Comparison of ENCODE assay signal across 8 mouse cellular contexts in the genomic region with DNA sequence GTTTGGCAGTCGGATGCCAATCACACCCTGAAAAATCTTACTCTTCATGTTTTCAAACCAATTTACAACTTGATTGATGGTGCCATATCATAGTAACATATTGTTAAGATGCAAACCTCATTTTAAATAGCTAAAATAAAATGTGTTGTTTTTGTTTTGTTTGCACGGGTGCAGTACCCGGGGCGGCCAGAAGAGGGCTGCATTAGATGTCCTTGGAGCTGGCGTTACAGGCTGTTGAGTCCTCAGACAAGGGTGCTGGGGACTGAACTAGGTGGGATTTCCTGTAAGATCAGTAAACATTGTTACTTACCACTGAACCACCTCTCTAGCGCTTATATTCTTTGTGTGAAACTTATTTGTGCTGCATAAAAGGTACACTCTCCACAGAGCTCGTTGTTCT.
DNase-seq lines count a peak whose midpoint lies in the region; ATAC-seq and TF ChIP-seq lines count a peak whose summit lies in the region.

No protein-coding gene starts in this region.

- H3K4me3 ChIP-seq in hindbrain, embryonic 11.5 days (ENCODE audit: low read depth, low read length) = no peak overlapping the region
- H3K4me3 ChIP-seq in hindbrain, embryonic 14.5 days (replicated peaks; ENCODE audit: low read length) = no peak overlapping the region
- no peak overlapping the region for H3K4me3 ChIP-seq in ES-Bruce4 (ENCODE audit: low read depth, low read length)
- no peak overlapping the region for H3K4me3 ChIP-seq in cortical plate, adult 2 months (ENCODE audit: insufficient read depth, low read length)
- no peak overlapping the region for H3K4me3 ChIP-seq in neural tube, embryonic 15.5 days (replicated peaks)

- H3K36me3 ChIP-seq in hindbrain, embryonic 11.5 days (ENCODE audit: control insufficient read depth, insufficient read depth, low read length) = no peaks in the 10 kb centered on the region
- H3K36me3 ChIP-seq in hindbrain, embryonic 14.5 days (replicated peaks; ENCODE audit: control insufficient read depth, insufficient read depth) = no peaks in the 10 kb centered on the region
- H3K36me3 ChIP-seq in ES-Bruce4 (ENCODE audit: control insufficient read depth, insufficient read depth, low read length, poor library complexity, severe bottlenecking) = no peaks in the 10 kb centered on the region
- no peaks in the 10 kb centered on the region for H3K36me3 ChIP-seq in neural tube, embryonic 15.5 days

- TF ChIP-seq CTCF in ES-Bruce4 (IDR thresholded peaks at IDR 0.05; ENCODE audit: low read depth, low read length) = peak; percentile 66
- TF ChIP-seq CTCF in cortical plate, adult 2 months (IDR thresholded peaks at IDR 0.05; ENCODE audit: extremely low read depth, insufficient read depth, low read length) = peak; percentile 21; the same call in 1 of the 2 replicates

- WGBS in hindbrain, embryonic 11.5 days = 28% methylated on average over 7 of the region's 7 CpGs
- 33% methylated on average over 7 of the region's 7 CpGs for WGBS in hindbrain, embryonic 14.5 days
- WGBS in neural tube, embryonic 15.5 days = 34% methylated on average over 7 of the region's 7 CpGs

- peaks cover 15% of the 10 kb centered on the region for H3K27me3 ChIP-seq in hindbrain, embryonic 11.5 days (ENCODE audit: control insufficient read depth, insufficient read depth, low read length)
- H3K27me3 ChIP-seq in hindbrain, embryonic 14.5 days (ENCODE audit: control insufficient read depth, insufficient read depth, low read length) = peaks cover 24% of the 10 kb centered on the region
- H3K27me3 ChIP-seq in ES-Bruce4 (ENCODE audit: control insufficient read depth, insufficient read depth, low read length, poor library complexity, severe bottlenecking) = no peaks in the 10 kb centered on the region; the same call in 1 of the 2 replicates
- peaks cover 17% of the 10 kb centered on the region for H3K27me3 ChIP-seq in neural tube, embryonic 15.5 days (replicated peaks)

- H3K27ac ChIP-seq in hindbrain, embryonic 11.5 days (ENCODE audit: low read depth, low read length) = no peak overlapping the region
- no peak overlapping the region for H3K27ac ChIP-seq in hindbrain, embryonic 14.5 days
- no peak overlapping the region for H3K27ac ChIP-seq in ES-Bruce4 (ENCODE audit: insufficient read depth, low read length)
- H3K27ac ChIP-seq in cortical plate, adult 2 months (ENCODE audit: insufficient read depth, low read length) = no peak overlapping the region
- H3K27ac ChIP-seq in neural tube, embryonic 15.5 days (replicated peaks) = no peak overlapping the region

- peak; percentile 70 for DNase-seq in hindbrain, embryonic 11.5 days (ENCODE audit: low spot score)
- DNase-seq in hindbrain, embryonic 14.5 days (ENCODE audit: low spot score) = no peak
- DNase-seq in A20 (ENCODE audit: low read depth, low spot score) = peak; percentile 67
- DNase-seq in lung, postnatal 10 days = peak; percentile 40
- DNase-seq in thymus, postnatal 4 days = peak; percentile 79

- TF ChIP-seq POLR2A in ES-Bruce4 (IDR thresholded peaks at IDR 0.05; ENCODE audit: insufficient read depth, low read length) = no peak
- no peak for TF ChIP-seq POLR2A in cortical plate, adult 2 months (IDR thresholded peaks at IDR 0.05; ENCODE audit: extremely low read depth, insufficient read depth, low read length)

- H3K9me3 ChIP-seq in hindbrain, embryonic 11.5 days (ENCODE audit: control insufficient read depth, low read length) = no peaks in the 10 kb centered on the region
- no peaks in the 10 kb centered on the region for H3K9me3 ChIP-seq in hindbrain, embryonic 14.5 days (ENCODE audit: control insufficient read depth, low read length)
- H3K9me3 ChIP-seq in ES-Bruce4 (replicated peaks; ENCODE audit: control insufficient read depth, insufficient read depth, low read length, poor library complexity, severe bottlenecking) = no peaks in the 10 kb centered on the region
- H3K9me3 ChIP-seq in neural tube, embryonic 15.5 days (replicated peaks) = no peaks in the 10 kb centered on the region

- H3K9ac ChIP-seq in hindbrain, embryonic 11.5 days (ENCODE audit: low read depth, low read length) = no peak overlapping the region
- no peak overlapping the region for H3K9ac ChIP-seq in hindbrain, embryonic 14.5 days
- no peak overlapping the region for H3K9ac ChIP-seq in ES-Bruce4 (ENCODE audit: low read depth, poor library complexity, severe bottlenecking)
- H3K9ac ChIP-seq in neural tube, embryonic 15.5 days (replicated peaks) = no peak overlapping the region

- no peak for TF ChIP-seq EP300 in ES-Bruce4 (IDR thresholded peaks at IDR 0.05; ENCODE audit: insufficient read depth, low read depth, low read length)

- ATAC-seq in hindbrain, embryonic 11.5 days (ENCODE audit: low FRiP score) = peak; percentile 26; the same call in 1 of the 2 replicates
- ATAC-seq in hindbrain, embryonic 14.5 days (ENCODE audit: low FRiP score) = no peak
- ATAC-seq in neural tube, embryonic 15.5 days (ENCODE audit: low FRiP score) = no peak

- H3K4me1 ChIP-seq in hindbrain, embryonic 11.5 days (replicated peaks; ENCODE audit: control insufficient read depth, insufficient read depth, low read length) = no peaks in the 10 kb centered on the region
- no peaks in the 10 kb centered on the region for H3K4me1 ChIP-seq in hindbrain, embryonic 14.5 days (replicated peaks; ENCODE audit: control insufficient read depth, insufficient read depth, low read length)
- H3K4me1 ChIP-seq in ES-Bruce4 (ENCODE audit: control insufficient read depth, insufficient read depth, low read length) = no peaks in the 10 kb centered on the region
- H3K4me1 ChIP-seq in cortical plate, adult 2 months (ENCODE audit: control insufficient read depth, insufficient read depth, low read length) = no peaks in the 10 kb centered on the region
- peaks cover 15% of the 10 kb centered on the region for H3K4me1 ChIP-seq in neural tube, embryonic 15.5 days

- H3K4me2 ChIP-seq in hindbrain, embryonic 11.5 days (replicated peaks; ENCODE audit: low read depth, low read length) = no peak overlapping the region
- no peak overlapping the region for H3K4me2 ChIP-seq in hindbrain, embryonic 14.5 days (replicated peaks)
- H3K4me2 ChIP-seq in neural tube, embryonic 15.5 days = no peak overlapping the region
